Mouse (Mus musculus) ES-Bruce4 (cell line): ENCODE data around the gene Zc3h18.

Experiments
- CTCF ChIP-seq: IDR thresholded peaks from one replicate; pipeline ENCODE4 v1.8.1; 2011; ENCODE audit warnings: low read depth, low read length
- EP300 ChIP-seq: IDR thresholded peaks from 2 replicates; pipeline ENCODE4 v1.6.1; 2011; ENCODE audit warnings: low read depth, low read length; ENCODE audit not compliant: insufficient read depth
- POLR2A ChIP-seq: IDR thresholded peaks from one replicate; pipeline ENCODE4 v1.8.1; 2011; ENCODE audit warnings: low read length; ENCODE audit not compliant: insufficient read depth

GRCm38 (mm10) chr8:122362271-122362670 lies 14.1 kb upstream of the Zc3h18 start:
- TF ChIP-seq CTCF (no peak), EP300 (no peak), POLR2A (no peak)
